Comparison of ENCODE assay signal across 8 mouse cellular contexts in the genomic region with DNA sequence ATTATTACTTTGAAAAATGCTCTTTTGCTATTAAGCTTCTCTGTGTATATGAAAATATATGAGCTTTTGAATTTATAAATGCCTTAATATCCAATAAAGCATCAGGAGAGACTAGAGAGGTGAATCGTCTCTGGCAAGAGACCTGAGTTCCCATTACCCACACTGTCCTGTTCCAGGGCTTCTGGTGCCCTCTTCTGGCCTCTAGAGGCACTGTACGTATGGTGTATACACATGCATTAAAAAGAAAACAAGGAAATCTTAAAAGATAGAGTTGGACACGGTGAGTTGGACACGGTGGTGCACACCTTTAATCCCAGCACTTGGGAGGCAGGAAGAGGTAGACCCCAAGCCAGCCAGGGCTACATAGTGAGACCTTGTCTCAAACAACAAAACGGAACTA. TPM values are rescaled to one million over a fixed set of nuclear protein-coding genes. Genes with fewer than 3 reads are reported as not detected.
A peak's percentile ranks its signal among the peaks of the same experiment; 100 is the strongest.
DNase-seq lines count a peak whose midpoint lies in the region; ATAC-seq lines count a peak whose summit lies in the region.

No protein-coding gene starts in this region.

- WGBS in forebrain, embryonic 11.5 days, result 36% methylated on average over 5 of the region's 5 CpGs
- WGBS in intestine, embryonic 16.5 days, result 36% methylated on average over 5 of the region's 5 CpGs

- peak; percentile 47 for DNase-seq in right cerebral cortex, adult 18-20 months
- DNase-seq in right cerebral cortex, postnatal 36 days (ENCODE audit: low spot score in 2 of 2), result no peak
- peak; percentile 40 to 80 for DNase-seq in adrenal gland, adult (ENCODE audit: inconsistent age in 2 of 2, low spot score in 1 of 2)
- no peak for DNase-seq in forebrain, embryonic 11.5 days (ENCODE audit: low spot score)
- peak; percentile 59 to 64 for DNase-seq in lung, adult 18-20 months
- peak; percentile 27 for DNase-seq in ovary, postnatal 14 days (ENCODE audit: low spot score)
- DNase-seq in thymus, postnatal 25 days, result peak; percentile 71

- H3K27me3 ChIP-seq in forebrain, embryonic 11.5 days (ENCODE audit: control insufficient read depth, insufficient read depth, low read length), result no peaks in the 10 kb centered on the region
- H3K27me3 ChIP-seq in intestine, embryonic 16.5 days (replicated peaks; ENCODE audit: control insufficient read depth, insufficient read depth, low read length), result no peaks in the 10 kb centered on the region

- H3K4me3 ChIP-seq in forebrain, embryonic 11.5 days (ENCODE audit: low read depth, low read length), result no peak overlapping the region
- no peak overlapping the region for H3K4me3 ChIP-seq in intestine, embryonic 16.5 days (ENCODE audit: low read length)

- no peaks in the 10 kb centered on the region for H3K9me3 ChIP-seq in forebrain, embryonic 11.5 days (ENCODE audit: control insufficient read depth, low read length)
- H3K9me3 ChIP-seq in intestine, embryonic 16.5 days (ENCODE audit: control insufficient read depth, low read length), result no peaks in the 10 kb centered on the region

- H3K4me2 ChIP-seq in forebrain, embryonic 11.5 days (ENCODE audit: low read depth, low read length, severe bottlenecking), result no peak overlapping the region
- H3K4me2 ChIP-seq in intestine, embryonic 16.5 days (ENCODE audit: low read depth, low read length), result no peak overlapping the region

- no peaks in the 10 kb centered on the region for H3K4me1 ChIP-seq in forebrain, embryonic 11.5 days (replicated peaks; ENCODE audit: control insufficient read depth, insufficient read depth, low read length)
- H3K4me1 ChIP-seq in intestine, embryonic 16.5 days (ENCODE audit: control insufficient read depth, insufficient read depth, low read length), result no peaks in the 10 kb centered on the region

- no peak overlapping the region for H3K9ac ChIP-seq in forebrain, embryonic 11.5 days (ENCODE audit: low read length)
- H3K9ac ChIP-seq in intestine, embryonic 16.5 days (ENCODE audit: low read depth, low read length), result no peak overlapping the region

- no peaks in the 10 kb centered on the region for H3K36me3 ChIP-seq in forebrain, embryonic 11.5 days (ENCODE audit: control insufficient read depth, insufficient read depth, low read length)
- H3K36me3 ChIP-seq in intestine, embryonic 16.5 days (ENCODE audit: control insufficient read depth, insufficient read depth, low read length), result no peaks in the 10 kb centered on the region

- ATAC-seq in forebrain, embryonic 11.5 days (replicated peaks; ENCODE audit: low FRiP score), result peak; percentile 61; the same call in 1 of the 2 replicates
- peak; percentile 77 for ATAC-seq in intestine, embryonic 16.5 days

- no peak overlapping the region for H3K27ac ChIP-seq in forebrain, embryonic 11.5 days (ENCODE audit: low read depth, low read length)
- H3K27ac ChIP-seq in intestine, embryonic 16.5 days (ENCODE audit: low read length), result no peak overlapping the region

RNA-seq across cellular contexts. Expression of gene Dlat, which starts 11.1 kb away (rescaled TPM):
- polyA plus RNA-seq in forebrain, embryonic 11.5 days (2014; fragmentation: Nextera tagmentation; extraction: Ambion mirVana), result 53.2 and 57.7 TPM in 2 replicates
- 61.0 and 63.7 TPM in 2 replicates for polyA plus RNA-seq in intestine, embryonic 16.5 days (2015; fragmentation: Nextera tagmentation; extraction: Ambion mirVana)

RNA-seq across cellular contexts. Expression of gene Nkapd1, which starts 53.4 kb away (rescaled TPM):
- 23.3 and 24.3 TPM in 2 replicates for polyA plus RNA-seq in forebrain, embryonic 11.5 days (2014; fragmentation: Nextera tagmentation; extraction: Ambion mirVana)
- 13.8 and 17.1 TPM in 2 replicates for polyA plus RNA-seq in intestine, embryonic 16.5 days (2015; fragmentation: Nextera tagmentation; extraction: Ambion mirVana)

RNA-seq across cellular contexts. Expression of gene Pih1d2, which starts 53.6 kb away (rescaled TPM):
- polyA plus RNA-seq in forebrain, embryonic 11.5 days (2014; fragmentation: Nextera tagmentation; extraction: Ambion mirVana), result 7.2 and 8.6 TPM in 2 replicates
- 2.2 and 2.4 TPM in 2 replicates for polyA plus RNA-seq in intestine, embryonic 16.5 days (2015; fragmentation: Nextera tagmentation; extraction: Ambion mirVana)

Comparison
In these comparisons a context has a peak if more than half of its experiments do, and no peak if none do; other contexts are left out.
1. DNase-seq: peak in right cerebral cortex, adult 18-20 months (single experiment), adrenal gland, adult (2 of 2), lung, adult 18-20 months (2 of 2), ovary, postnatal 14 days (single experiment) and thymus, postnatal 25 days (single experiment); none in right cerebral cortex, postnatal 36 days (0 of 2) and forebrain, embryonic 11.5 days (single experiment).